Mouse (Mus musculus): Measurements from ENCODE around the gene Atraid.
"Not testable (repeated sequence)": the region's sequence is repeated elsewhere in the genome, so short reads cannot be mapped to it uniquely, and the experiment has no call there.

DNA sequence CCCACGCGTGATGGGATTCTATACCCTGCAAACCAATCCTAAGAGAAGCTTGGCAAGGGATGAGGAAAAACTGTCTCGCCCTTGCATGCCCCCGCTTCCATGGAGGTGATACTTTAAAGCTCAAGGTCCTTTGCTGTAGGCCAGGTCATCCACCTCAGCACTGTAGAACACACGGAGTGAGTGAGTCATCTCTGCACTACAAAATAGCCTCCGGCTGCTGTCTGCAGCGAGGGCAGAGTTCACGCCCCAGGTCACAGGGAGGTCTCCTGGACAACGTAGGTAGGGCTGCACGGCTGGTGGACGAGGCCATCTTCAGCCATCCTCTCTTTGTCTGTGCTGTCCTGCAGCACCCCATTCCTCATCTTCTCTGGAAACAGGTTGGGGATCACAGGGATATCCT is 11.6 kb upstream of the Atraid start:
- not testable (repeated sequence) for TF ChIP-seq EP300, CTCF (IDR thresholded peaks at IDR 0.05; ENCODE audit: low read depth)
